Mouse (Mus musculus): ENCODE results near the gene Capn3.

DNA sequence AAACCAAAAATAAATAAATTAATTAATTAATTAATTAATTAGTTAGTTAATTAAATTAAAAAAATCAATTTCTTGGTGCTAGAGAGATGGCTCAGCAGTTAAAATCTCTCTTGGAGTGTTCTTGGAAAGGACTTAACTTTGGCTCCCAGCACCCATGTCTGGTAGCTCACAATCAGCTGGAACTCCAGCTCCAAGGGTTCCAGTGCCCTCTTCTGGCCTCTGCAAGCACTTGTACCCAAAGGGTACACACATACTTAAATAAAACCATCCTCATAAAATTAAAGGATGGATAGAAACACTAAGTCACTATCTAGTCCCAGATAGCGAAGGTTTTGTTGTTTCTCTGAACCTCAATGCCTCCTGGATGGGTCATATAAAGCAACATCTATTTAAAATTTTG, 8.5 kb upstream of the Capn3 start:
- TF ChIP-seq CTCF (IDR thresholded peaks at IDR 0.05) (no peak), EP300 (IDR thresholded peaks at IDR 0.05) (no peak)

Data from lung, postnatal 0 days (tissue).